Comparison of ENCODE assay signal across 24 mouse cellular contexts in genomic region chr11:66140631-66141252, GRCm38 (mm10). TPM values are rescaled to one million over a fixed set of nuclear protein-coding genes. Genes with fewer than 3 reads are reported as not detected.
DNase-seq lines count a peak whose midpoint lies in the region; ATAC-seq lines count a peak whose summit lies in the region.
"Had no signal": no experiment of that assay in that cellular context is flagged by ENCODE, and none has a peak within 500 bp of the region (broad histone marks: within the 10 kb centered on the region; RNA-seq: fewer than 3 reads in every experiment).

No protein-coding gene starts in this region.

- H3K4me1 ChIP-seq in forebrain, embryonic 13.5 days: peaks cover 5% of the 10 kb centered on the region
- H3K4me1 ChIP-seq in forebrain, embryonic 10.5 days: peaks cover 14% of the 10 kb centered on the region
- peaks cover 4% of the 10 kb centered on the region; the same call in 1 of the 2 replicates for H3K4me1 ChIP-seq in hindbrain, embryonic 13.5 days (replicated peaks)
- no peaks in the 10 kb centered on the region for H3K4me1 ChIP-seq in midbrain, embryonic 16.5 days (ENCODE audit: control insufficient read depth, insufficient read depth, low read length)
- H3K4me1 ChIP-seq: heart, embryonic 12.5 days had no signal

- peak; percentile 51; the same call in 1 of the 2 replicates for ATAC-seq in forebrain, embryonic 13.5 days
- no peak for ATAC-seq in hindbrain, embryonic 13.5 days (ENCODE audit: low FRiP score)
- no peak for ATAC-seq in midbrain, embryonic 16.5 days

- H3K9me3 ChIP-seq in forebrain, embryonic 13.5 days (replicated peaks): no peaks in the 10 kb centered on the region
- H3K9me3 ChIP-seq in forebrain, embryonic 10.5 days: no peaks in the 10 kb centered on the region
- H3K9me3 ChIP-seq in hindbrain, embryonic 13.5 days: no peaks in the 10 kb centered on the region
- H3K9me3 ChIP-seq in midbrain, embryonic 16.5 days (replicated peaks; ENCODE audit: control insufficient read depth, low read length, poor library complexity, severe bottlenecking): no peaks in the 10 kb centered on the region
- H3K9me3 ChIP-seq: heart, embryonic 12.5 days had no signal

- no peak overlapping the region for H3K27ac ChIP-seq in forebrain, embryonic 13.5 days
- H3K27ac ChIP-seq in forebrain, embryonic 10.5 days: no peak overlapping the region
- peak overlapping the region; percentile 14; the same call in 1 of the 2 replicates for H3K27ac ChIP-seq in hindbrain, embryonic 13.5 days
- H3K27ac ChIP-seq in midbrain, embryonic 16.5 days (ENCODE audit: low read length): 0 out of 2 replicates have a peak overlapping the region, but pooled peaks have one; percentile 3
- H3K27ac ChIP-seq: left cerebral cortex, adult 2 months had no signal

- H3K9ac ChIP-seq in forebrain, embryonic 13.5 days: no peak overlapping the region
- no peak overlapping the region for H3K9ac ChIP-seq in hindbrain, embryonic 13.5 days
- H3K9ac ChIP-seq in midbrain, embryonic 16.5 days (ENCODE audit: low read depth, low read length): no peak overlapping the region
- H3K9ac ChIP-seq: heart, embryonic 12.5 days had no signal

- no peak overlapping the region for H3K4me2 ChIP-seq in forebrain, embryonic 13.5 days
- H3K4me2 ChIP-seq in hindbrain, embryonic 13.5 days: no peak overlapping the region
- H3K4me2 ChIP-seq in midbrain, embryonic 16.5 days (ENCODE audit: low read length): no peak overlapping the region
- H3K4me2 ChIP-seq: heart, embryonic 12.5 days had no signal

- H3K36me3 ChIP-seq in forebrain, embryonic 13.5 days (ENCODE audit: poor library complexity, severe bottlenecking): no peaks in the 10 kb centered on the region
- H3K36me3 ChIP-seq in forebrain, embryonic 10.5 days (replicated peaks): no peaks in the 10 kb centered on the region
- H3K36me3 ChIP-seq in hindbrain, embryonic 13.5 days: no peaks in the 10 kb centered on the region
- H3K36me3 ChIP-seq in midbrain, embryonic 16.5 days (ENCODE audit: control insufficient read depth, insufficient read depth, low read length): no peaks in the 10 kb centered on the region
- H3K36me3 ChIP-seq: heart, embryonic 12.5 days had no signal

- DNase-seq in forebrain, embryonic 10.5 days (ENCODE audit: extremely low spot score, low spot score): no peak
- DNase-seq in Muller cell, postnatal 12 days (ENCODE audit: inconsistent ontology term): peak; percentile 58
- no peak for DNase-seq in urinary bladder, postnatal 25 days (ENCODE audit: low spot score)
- DNase-seq in kidney, postnatal 36 days: no peak
- DNase-seq: adrenal gland, postnatal 36 days; cerebellum, adult 18-20 months; cerebellum, postnatal 25 days; embryo, embryonic 11 days; heart, postnatal 14 days; kidney, adult 8-10 months; kidney, postnatal 25 days; layer of hippocampus, adult 9-11 months; left cerebral cortex, postnatal 4 days; liver; lung, adult 18-20 months; lung, postnatal 14 days; right cerebral cortex, adult 18-20 months; thymus, postnatal 36 days had no signal

- H3K27me3 ChIP-seq in forebrain, embryonic 13.5 days: no peaks in the 10 kb centered on the region; the same call in 1 of the 2 replicates
- H3K27me3 ChIP-seq in forebrain, embryonic 10.5 days (ENCODE audit: poor library complexity, severe bottlenecking): peaks cover 4% of the 10 kb centered on the region
- H3K27me3 ChIP-seq in hindbrain, embryonic 13.5 days: no peaks in the 10 kb centered on the region
- H3K27me3 ChIP-seq in midbrain, embryonic 16.5 days (ENCODE audit: control insufficient read depth, insufficient read depth, low read depth, low read length): no peaks in the 10 kb centered on the region
- H3K27me3 ChIP-seq: heart, embryonic 12.5 days had no signal

- WGBS in forebrain, embryonic 13.5 days: 21% methylated on average over 11 of the region's 11 CpGs
- WGBS in forebrain, embryonic 10.5 days: 53% methylated on average over 11 of the region's 11 CpGs
- 53% methylated on average over 11 of the region's 11 CpGs for WGBS in hindbrain, embryonic 13.5 days
- 41% methylated on average over 11 of the region's 11 CpGs for WGBS in midbrain, embryonic 16.5 days

- no peak overlapping the region for H3K4me3 ChIP-seq in forebrain, embryonic 13.5 days
- no peak overlapping the region for H3K4me3 ChIP-seq in forebrain, embryonic 10.5 days
- H3K4me3 ChIP-seq in hindbrain, embryonic 13.5 days: no peak overlapping the region
- no peak overlapping the region for H3K4me3 ChIP-seq in midbrain, embryonic 16.5 days (ENCODE audit: low read depth, low read length)
- H3K4me3 ChIP-seq: heart, embryonic 12.5 days; left cerebral cortex, adult 2 months; myocyte had no signal

RNA-seq across cellular contexts. Expression of gene Dnah9, which starts 27.6 kb away (rescaled TPM):
- polyA plus RNA-seq in forebrain, embryonic 13.5 days (2015; fragmentation: Nextera tagmentation; extraction: Ambion mirVana): 0.73 and 1.0 TPM in 2 replicates
- 0.15 and 0.28 TPM in 2 replicates for polyA plus RNA-seq in forebrain, embryonic 10.5 days (2016; fragmentation: Nextera tagmentation; extraction: Ambion mirVana)
- 2.8 and 2.9 TPM in 2 replicates for polyA plus RNA-seq in hindbrain, embryonic 13.5 days (2015; fragmentation: Nextera tagmentation; extraction: Ambion mirVana)
- 2.6 and 2.7 TPM in 2 replicates for polyA plus RNA-seq in midbrain, embryonic 16.5 days (2015; fragmentation: Nextera tagmentation; extraction: Ambion mirVana)
- polyA plus RNA-seq: heart, embryonic 12.5 days; myocyte had no signal

Comparison
In these comparisons a context has a peak if more than half of its experiments do, and no peak if none do; other contexts are left out.
1. H3K27ac ChIP-seq: peak in hindbrain, embryonic 13.5 days (single experiment) and midbrain, embryonic 16.5 days (single experiment); none in forebrain, embryonic 13.5 days (single experiment) and forebrain, embryonic 10.5 days (single experiment).